Mouse (Mus musculus) inflammation-experienced regulatory T-cells (primary cell): ENCODE measurements around the gene Rbfox3. TPM values are rescaled to one million over a fixed set of nuclear protein-coding genes. Genes with fewer than 3 reads are reported as not detected.

Experiments used
- polyA plus RNA-seq, 2 experiments: library from polyadenylated mRNA; unstranded; fragments of 100-300 nt; shearing (Covaris generic); gene quantifications; one replicate each; pipeline ENCODE4 v1.2.1; 2017

Rbfox3 gene
- 1 to 10 TPM in 1 of 2 experiments, under 1 TPM in 1; 0.59 to 8.5 TPM for polyA plus RNA-seq

DNA sequence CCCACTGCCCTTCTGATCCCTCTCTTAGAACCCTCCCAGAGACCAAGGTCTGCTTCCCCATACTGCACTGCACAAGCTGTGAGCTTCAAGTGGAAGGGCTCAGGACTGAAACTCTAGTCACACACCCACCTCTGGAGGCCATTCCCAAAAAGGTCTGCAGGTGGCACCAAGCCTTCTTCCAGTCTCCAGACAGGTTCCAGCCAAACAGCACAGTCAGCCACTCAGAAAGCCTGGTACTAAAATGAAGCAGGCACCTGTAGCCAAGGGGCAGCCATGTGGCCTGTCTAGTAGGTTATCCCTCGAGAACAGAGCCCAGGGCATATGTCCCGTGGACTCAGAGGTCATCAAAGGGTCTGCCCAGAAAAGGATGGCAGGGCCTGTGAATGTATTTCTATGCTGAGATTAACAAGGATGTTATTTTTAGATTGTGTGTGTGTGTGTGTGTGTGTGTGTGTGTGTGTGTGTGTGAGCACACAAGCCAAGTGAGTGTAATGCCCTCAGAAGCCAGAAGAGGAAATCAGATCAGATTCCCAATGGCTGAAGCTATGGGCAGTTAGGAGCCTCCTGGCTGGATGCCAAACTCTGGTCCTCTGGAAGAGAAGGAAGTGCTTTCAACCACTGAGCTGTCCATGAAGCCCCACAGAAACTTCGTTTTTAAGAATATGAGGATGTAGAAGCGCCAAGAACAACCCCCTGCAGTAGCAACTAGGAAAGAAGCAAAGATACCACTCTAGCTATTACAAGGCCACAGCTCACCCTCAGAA is at the start of gene Rbfox3:
Gene Rbfox3, minus strand, starts transcription at position 291 of the 764 bp plus-strand sequence.

DNA sequence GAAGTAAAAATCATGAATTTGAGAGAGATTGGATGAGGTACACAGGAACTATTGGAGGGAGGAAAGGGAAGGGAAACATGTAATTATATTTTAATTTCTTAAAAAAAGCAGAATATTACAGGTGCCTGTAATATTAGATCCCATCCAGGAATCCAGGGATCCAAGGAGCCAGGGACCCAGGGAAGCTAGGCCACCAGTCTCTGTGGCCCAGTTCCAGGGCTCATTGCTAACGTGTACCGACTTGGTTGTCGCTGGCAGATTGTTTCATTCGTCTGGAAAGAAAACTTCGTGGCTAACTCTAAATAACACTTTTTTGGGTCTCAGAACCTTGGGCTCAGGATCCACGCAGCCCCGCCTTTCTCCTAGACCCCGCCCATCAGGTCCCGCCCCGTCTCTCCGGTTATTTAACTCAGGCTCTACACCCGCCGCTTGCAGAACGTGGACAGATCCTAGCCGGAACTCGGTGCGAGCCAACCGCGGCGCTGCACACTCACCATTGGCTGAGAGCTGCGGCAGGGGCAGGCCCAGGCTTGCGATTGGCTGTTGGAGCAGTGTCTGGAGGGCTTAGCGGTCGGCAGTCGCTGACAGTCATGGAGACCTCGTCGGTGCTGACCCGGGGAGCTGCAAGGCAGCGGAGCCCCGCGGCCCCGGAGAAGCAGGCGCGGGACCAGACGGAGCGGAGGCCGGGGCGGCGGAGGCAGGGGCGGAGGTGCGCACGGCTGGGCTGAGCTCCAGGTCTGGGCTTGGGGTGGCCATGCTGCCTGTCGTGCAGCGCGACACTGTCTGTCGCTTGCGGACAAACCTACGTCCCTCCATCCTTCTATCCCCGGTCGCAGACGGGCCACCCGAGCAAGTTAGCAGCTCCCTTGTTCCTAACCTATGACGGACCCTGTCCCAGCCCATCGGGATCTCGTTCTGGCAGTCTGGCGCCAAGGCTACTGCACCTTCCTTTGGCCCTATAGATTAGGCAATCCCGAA is 434.7 kb downstream of the Rbfox3 start, which contains the start of gene Engase:
Gene Engase, plus strand, starts transcription at position 434 of the 978 bp plus-strand sequence.

Other genes starting within 250 kb of the Rbfox3 start
- gene Enpp7, start 76.6 kb upstream of the Rbfox3 start, polyA plus RNA-seq, result not detected
- 1 to 10 TPM; 5.2 to 8.4 TPM for gene Cbx2, start 111.4 kb upstream of the Rbfox3 start, polyA plus RNA-seq
- 10 to 100 TPM; 14.9 to 15.3 TPM for gene Cbx8, start 129.4 kb upstream of the Rbfox3 start, polyA plus RNA-seq
- gene Cbx4, start 174.6 kb upstream of the Rbfox3 start, polyA plus RNA-seq, result 10 to 100 TPM; 70.2 to 92.0 TPM